Mouse (Mus musculus): ENCODE data around the gene Tfap2d. TPM values are rescaled to one million over a fixed set of nuclear protein-coding genes. Genes with fewer than 3 reads are reported as not detected.

Gene Tfap2d
- polyA plus RNA-seq, 1 experiment from 2014 or later = not detected

DNA sequence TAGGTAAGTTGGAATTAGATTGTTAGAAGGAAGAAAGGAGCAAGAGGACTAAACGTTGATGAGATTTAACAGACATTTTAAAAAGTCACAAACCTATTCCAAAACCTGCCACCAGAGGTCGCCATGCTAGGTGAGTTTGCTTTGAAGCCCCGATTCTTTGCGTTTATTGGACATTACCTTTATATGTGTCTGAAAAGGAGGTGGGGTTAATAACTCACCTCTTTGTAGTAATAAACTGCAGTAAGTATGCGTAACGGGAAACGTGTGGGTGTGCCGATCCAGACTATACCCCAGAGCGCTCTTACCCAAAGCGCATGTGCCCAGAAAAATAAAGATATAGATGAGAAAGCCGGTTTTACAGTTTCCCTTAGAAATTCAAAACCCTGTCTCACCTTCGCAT lies 102.8 kb downstream of the Tfap2d start:
- Histone ChIP-seq H3K4me3 (ENCODE audit: control insufficient read depth in 1 of 2, insufficient read depth in 1 of 2, low read depth in 1 of 2, low read length in 2 of 2) (peak overlapping the region in 1 of 2 experiments; percentile 30; a peak in 3 of 4 replicates), H3K36me3 (ENCODE audit: control insufficient read depth, insufficient read depth, low read length) (no peaks in the 10 kb centered on the region), H3K27me3 (ENCODE audit: control insufficient read depth, insufficient read depth, low read length) (peaks cover 40% of the 10 kb centered on the region), H3K27ac (replicated peaks in 1 of 2; ENCODE audit: control insufficient read depth in 1 of 2, insufficient read depth in 1 of 2, low read depth in 2 of 2, low read length in 2 of 2) (no peak overlapping the region), H3K4me1 (ENCODE audit: control insufficient read depth in 2 of 2, insufficient read depth in 2 of 2, low read length in 2 of 2) (peaks cover 0 to 3% of the 10 kb centered on the region in 2 experiments; a peak in 1 of 4 replicates), H3K9me3 (ENCODE audit: control insufficient read depth, low read length) (no peaks in the 10 kb centered on the region), H3K4me2 (ENCODE audit: low read length) (peak overlapping the region; percentile 64), H3K9ac (ENCODE audit: low read length) (no peak overlapping the region)
- ATAC-seq (ENCODE audit: insufficient number of reproducible peaks, insufficient read depth, low FRiP score, low read depth) = no peak
- WGBS = 2% methylated on average over 12 of the region's 12 CpGs

GRCm38 (mm10) chr1:19206194-19206593 lies 103.4 kb downstream of the Tfap2d start:
- H3K4me1 ChIP-seq (ENCODE audit: control insufficient read depth in 2 of 2, insufficient read depth in 2 of 2, low read length in 2 of 2) = peaks cover 0 to 3% of the 10 kb centered on the region in 2 experiments; a peak in 1 of 4 replicates
- H3K4me2 ChIP-seq (ENCODE audit: low read length) = peak overlapping the region; percentile 64
- H3K36me3 ChIP-seq (ENCODE audit: control insufficient read depth, insufficient read depth, low read length) = no peaks in the 10 kb centered on the region
- WGBS = 2% methylated on average over 7 of the region's 7 CpGs
- H3K9ac ChIP-seq (ENCODE audit: low read length) = no peak overlapping the region
- no peak overlapping the region for H3K27ac ChIP-seq (replicated peaks in 1 of 2; ENCODE audit: control insufficient read depth in 1 of 2, insufficient read depth in 1 of 2, low read depth in 2 of 2, low read length in 2 of 2)
- ATAC-seq (ENCODE audit: insufficient number of reproducible peaks, insufficient read depth, low FRiP score, low read depth) = no peak
- no peaks in the 10 kb centered on the region for H3K9me3 ChIP-seq (ENCODE audit: control insufficient read depth, low read length)
- peaks cover 45% of the 10 kb centered on the region for H3K27me3 ChIP-seq (ENCODE audit: control insufficient read depth, insufficient read depth, low read length)
- peak overlapping the region in 1 of 2 experiments; percentile 30; a peak in 1 of 4 replicates for H3K4me3 ChIP-seq (ENCODE audit: control insufficient read depth in 1 of 2, insufficient read depth in 1 of 2, low read depth in 1 of 2, low read length in 2 of 2)

- ATAC-seq (ENCODE audit: insufficient number of reproducible peaks, insufficient read depth, low FRiP score, low read depth) = no peak
Observed at GRCm38 (mm10) chr1:19207611-19208010, 104.8 kb downstream of the Tfap2d start.

GRCm38 (mm10) chr1:19208641-19209358 lies 106.0 kb downstream of the Tfap2d start, which contains the start of gene Tfap2b:
Gene Tfap2b, plus strand, starts transcription at chr1:19208914.
- 3% methylated on average over 26 of the region's 26 CpGs for WGBS
- no peak within 1 kb of the TSS for H3K9ac ChIP-seq (ENCODE audit: low read length)
- H3K9me3 ChIP-seq (ENCODE audit: control insufficient read depth, low read length) = no peaks in the 10 kb centered on the region
- ATAC-seq (ENCODE audit: insufficient number of reproducible peaks, insufficient read depth, low FRiP score, low read depth) = no peak
- H3K27ac ChIP-seq (replicated peaks in 1 of 2; ENCODE audit: control insufficient read depth in 1 of 2, insufficient read depth in 1 of 2, low read depth in 2 of 2, low read length in 2 of 2) = no peak within 1 kb of the TSS
- H3K4me1 ChIP-seq (ENCODE audit: control insufficient read depth in 2 of 2, insufficient read depth in 2 of 2, low read length in 2 of 2) = peaks cover 0 to 3% of the 10 kb centered on the region in 2 experiments; a peak in 1 of 4 replicates
- no peaks in the 10 kb centered on the region for H3K36me3 ChIP-seq (ENCODE audit: control insufficient read depth, insufficient read depth, low read length)
- H3K4me2 ChIP-seq (ENCODE audit: low read length) = peak within 1 kb of the TSS; percentile 58
- peaks cover 69% of the 10 kb centered on the region for H3K27me3 ChIP-seq (ENCODE audit: control insufficient read depth, insufficient read depth, low read length)
- H3K4me3 ChIP-seq (ENCODE audit: control insufficient read depth in 1 of 2, insufficient read depth in 1 of 2, low read depth in 1 of 2, low read length in 2 of 2) = peak within 1 kb of the TSS; percentile 18 to 31

More at GRCm38 (mm10) chr1:19207611-19208010, 104.8 kb downstream of the Tfap2d start:
- Histone ChIP-seq H3K4me3 (ENCODE audit: control insufficient read depth in 1 of 2, insufficient read depth in 1 of 2, low read depth in 1 of 2, low read length in 2 of 2) (no peak overlapping the region), H3K27me3 (ENCODE audit: control insufficient read depth, insufficient read depth, low read length) (peaks cover 60% of the 10 kb centered on the region), H3K4me2 (ENCODE audit: low read length) (no peak overlapping the region), H3K9me3 (ENCODE audit: control insufficient read depth, low read length) (no peaks in the 10 kb centered on the region), H3K27ac (replicated peaks in 1 of 2; ENCODE audit: control insufficient read depth in 1 of 2, insufficient read depth in 1 of 2, low read depth in 2 of 2, low read length in 2 of 2) (no peak overlapping the region), H3K36me3 (ENCODE audit: control insufficient read depth, insufficient read depth, low read length) (no peaks in the 10 kb centered on the region), H3K9ac (ENCODE audit: low read length) (no peak overlapping the region), H3K4me1 (ENCODE audit: control insufficient read depth in 2 of 2, insufficient read depth in 2 of 2, low read length in 2 of 2) (peaks cover 0 to 3% of the 10 kb centered on the region in 2 experiments; a peak in 1 of 4 replicates)
- WGBS = 2% methylated on average over 4 of the region's 4 CpGs

- under 1% methylated on average over 10 of the region's 10 CpGs for WGBS
- no peak for ATAC-seq (ENCODE audit: insufficient number of reproducible peaks, insufficient read depth, low FRiP score, low read depth)
- Histone ChIP-seq H3K27me3 (ENCODE audit: control insufficient read depth, insufficient read depth, low read length) (peaks cover 74% of the 10 kb centered on the region), H3K9ac (ENCODE audit: low read length) (no peak overlapping the region), H3K9me3 (ENCODE audit: control insufficient read depth, low read length) (no peaks in the 10 kb centered on the region), H3K4me2 (ENCODE audit: low read length) (peak overlapping the region; percentile 58; the same call in 1 of the 2 replicates), H3K36me3 (ENCODE audit: control insufficient read depth, insufficient read depth, low read length) (no peaks in the 10 kb centered on the region), H3K4me3 (ENCODE audit: control insufficient read depth in 1 of 2, insufficient read depth in 1 of 2, low read depth in 1 of 2, low read length in 2 of 2) (peak overlapping the region in 1 of 2 experiments; percentile 31; a peak in 1 of 4 replicates), H3K27ac (replicated peaks in 1 of 2; ENCODE audit: control insufficient read depth in 1 of 2, insufficient read depth in 1 of 2, low read depth in 2 of 2, low read length in 2 of 2) (no peak overlapping the region), H3K4me1 (ENCODE audit: control insufficient read depth in 2 of 2, insufficient read depth in 2 of 2, low read length in 2 of 2) (peaks cover 0 to 3% of the 10 kb centered on the region in 2 experiments; a peak in 1 of 4 replicates)
Observed at GRCm38 (mm10) chr1:19209359-19209745, 106.5 kb downstream of the Tfap2d start.

DNA sequence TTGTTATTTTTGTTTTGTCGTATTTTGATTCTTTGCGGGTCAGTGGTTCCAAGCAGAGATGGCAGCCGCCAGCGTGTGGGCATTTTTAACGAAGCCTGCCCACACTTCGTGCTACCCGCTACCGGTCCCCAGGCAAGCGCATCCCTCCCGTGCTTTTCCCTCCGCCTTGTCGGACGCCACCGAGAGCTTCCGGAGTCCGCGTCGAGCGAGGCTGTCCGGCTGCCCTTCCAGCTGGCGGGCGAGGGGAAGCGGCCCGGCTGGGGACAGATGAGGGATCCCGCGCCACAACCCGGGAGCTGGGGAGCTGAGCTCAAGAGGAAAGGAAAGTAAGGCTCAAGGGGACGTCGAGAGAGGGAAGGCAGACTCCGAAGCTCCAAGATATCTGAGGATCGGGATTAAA lies 107.0 kb downstream of the Tfap2d start:
- H3K27me3 ChIP-seq (ENCODE audit: control insufficient read depth, insufficient read depth, low read length) = peaks cover 78% of the 10 kb centered on the region
- H3K4me3 ChIP-seq (ENCODE audit: control insufficient read depth in 1 of 2, insufficient read depth in 1 of 2, low read depth in 1 of 2, low read length in 2 of 2) = peak overlapping the region; percentile 18 to 31
- H3K9ac ChIP-seq (ENCODE audit: low read length) = no peak overlapping the region
- H3K4me2 ChIP-seq (ENCODE audit: low read length) = peak overlapping the region; percentile 58
- ATAC-seq (ENCODE audit: insufficient number of reproducible peaks, insufficient read depth, low FRiP score, low read depth) = no peak
- WGBS = under 1% methylated on average over 31 of the region's 31 CpGs
- no peaks in the 10 kb centered on the region for H3K9me3 ChIP-seq (ENCODE audit: control insufficient read depth, low read length)
- H3K27ac ChIP-seq (replicated peaks in 1 of 2; ENCODE audit: control insufficient read depth in 1 of 2, insufficient read depth in 1 of 2, low read depth in 2 of 2, low read length in 2 of 2) = no peak overlapping the region
- H3K4me1 ChIP-seq (ENCODE audit: control insufficient read depth in 2 of 2, insufficient read depth in 2 of 2, low read length in 2 of 2) = peaks cover 0 to 3% of the 10 kb centered on the region in 2 experiments; a peak in 1 of 4 replicates
- H3K36me3 ChIP-seq (ENCODE audit: control insufficient read depth, insufficient read depth, low read length) = no peaks in the 10 kb centered on the region

DNA sequence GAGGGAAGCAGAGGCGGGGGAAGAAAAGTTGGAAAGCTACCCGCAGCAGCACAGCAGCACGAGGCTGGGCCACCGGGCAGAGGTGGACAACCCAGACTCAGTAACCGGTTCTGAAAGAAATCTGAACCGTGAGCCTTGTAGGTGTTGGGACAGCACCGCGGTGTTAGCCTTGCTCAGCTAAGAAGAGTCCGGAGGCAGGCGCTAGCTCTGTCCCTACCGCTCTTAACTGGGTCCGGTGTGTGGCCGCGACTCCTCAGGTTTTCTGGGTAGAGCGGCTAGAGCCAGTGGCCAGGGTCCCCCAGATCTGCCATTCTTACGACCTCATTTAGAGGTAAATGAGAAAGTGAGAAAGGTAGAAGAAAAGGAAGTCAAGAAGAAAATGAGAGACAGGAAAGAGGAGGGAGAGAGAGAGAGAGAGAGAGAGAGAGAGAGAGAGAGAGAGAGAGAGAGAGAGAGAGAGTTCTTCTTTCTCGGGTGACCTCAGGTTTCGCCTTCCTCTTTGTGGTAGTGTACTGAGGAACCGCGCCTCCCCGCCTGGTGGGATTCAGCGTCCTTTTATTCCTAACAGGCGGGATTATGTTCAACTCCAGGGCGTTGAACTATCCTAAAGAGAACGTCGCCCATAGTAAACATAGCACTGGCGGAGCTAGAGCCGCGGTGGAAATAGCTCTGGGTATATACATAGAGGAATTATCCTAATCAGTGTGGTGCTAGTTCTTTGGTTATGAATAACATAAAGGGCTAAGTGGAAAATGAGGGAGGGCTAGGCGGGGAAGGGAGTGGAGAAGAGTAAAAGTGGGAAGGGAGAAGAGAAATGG lies 107.6 kb downstream of the Tfap2d start:
- Histone ChIP-seq H3K27ac (replicated peaks in 1 of 2; ENCODE audit: control insufficient read depth in 1 of 2, insufficient read depth in 1 of 2, low read depth in 2 of 2, low read length in 2 of 2) (no peak overlapping the region), H3K9ac (ENCODE audit: low read length) (no peak overlapping the region), H3K4me1 (ENCODE audit: control insufficient read depth in 2 of 2, insufficient read depth in 2 of 2, low read length in 2 of 2) (peaks cover 0 to 3% of the 10 kb centered on the region in 2 experiments; a peak in 1 of 4 replicates), H3K27me3 (ENCODE audit: control insufficient read depth, insufficient read depth, low read length) (peaks cover 85% of the 10 kb centered on the region), H3K4me3 (ENCODE audit: control insufficient read depth in 1 of 2, insufficient read depth in 1 of 2, low read depth in 1 of 2, low read length in 2 of 2) (peak overlapping the region; percentile 18 to 31), H3K4me2 (ENCODE audit: low read length) (peak overlapping the region; percentile 58), H3K9me3 (ENCODE audit: control insufficient read depth, low read length) (no peaks in the 10 kb centered on the region), H3K36me3 (ENCODE audit: control insufficient read depth, insufficient read depth, low read length) (no peaks in the 10 kb centered on the region)
- no peak for ATAC-seq (ENCODE audit: insufficient number of reproducible peaks, insufficient read depth, low FRiP score, low read depth)
- WGBS = 1% methylated on average over 30 of the region's 30 CpGs

Measured in heart, embryonic 14.5 days (tissue).